Mouse (Mus musculus): Measurements from ENCODE around the gene Ankrd40. TPM values are rescaled to one million over a fixed set of nuclear protein-coding genes. Genes with fewer than 3 reads are reported as not detected.

Gene Ankrd40
- total RNA-seq, 1 experiment from 2014 or later, result 70.8 TPM

DNA sequence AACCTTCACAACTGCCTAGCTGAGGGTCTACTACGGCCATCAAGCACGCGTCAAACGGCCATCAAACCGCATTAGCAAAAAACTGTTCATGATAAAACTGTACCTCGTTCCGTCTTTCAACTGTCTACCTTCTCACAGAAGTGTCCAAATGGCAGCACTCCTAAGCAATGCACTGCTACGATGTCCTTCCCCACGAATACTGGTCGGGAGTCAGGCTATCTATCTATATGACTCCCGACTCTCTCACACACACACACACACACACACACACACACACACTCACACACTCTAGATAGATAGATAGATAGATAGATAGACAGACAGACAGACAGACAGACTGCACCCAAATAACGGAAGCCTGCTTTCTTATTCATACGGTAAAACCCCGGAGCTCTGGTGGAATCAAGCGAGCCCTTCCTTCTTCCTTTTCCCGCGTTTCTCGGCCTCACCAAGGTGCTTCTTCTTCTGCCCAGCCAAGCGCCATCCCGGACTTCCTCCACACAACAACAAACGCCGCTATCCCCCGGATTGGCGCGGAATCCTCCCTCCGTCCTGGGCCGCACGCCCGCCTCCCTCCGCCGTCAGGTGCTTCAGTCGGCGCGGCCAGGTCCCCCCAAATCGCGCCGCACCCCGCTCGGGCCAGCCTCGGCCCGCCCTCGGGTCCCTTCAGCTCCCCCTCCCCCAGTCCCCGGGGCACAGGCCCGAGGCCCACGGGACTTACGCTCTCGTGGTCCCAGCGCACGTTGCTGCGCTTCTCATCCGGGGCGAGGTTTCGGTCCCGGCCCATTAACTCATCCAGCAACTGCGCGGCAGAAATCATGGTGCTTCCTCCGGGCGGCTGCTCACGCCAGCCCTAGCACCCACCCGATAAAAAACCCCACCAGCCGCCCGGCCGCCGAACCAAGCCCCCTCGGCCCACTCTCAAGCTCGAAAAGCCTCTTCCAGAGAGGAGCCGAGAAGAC, 6.6 kb upstream of the Ankrd40 start:
- ATAC-seq (replicated peaks in 1 of 2; ENCODE audit: insufficient read depth in 1 of 2, low FRiP score in 2 of 2, low TSS enrichment in 1 of 2, low read depth in 1 of 2, poor library complexity in 2 of 2, severe bottlenecking in 2 of 2), result peak in 1 of 2 experiments; percentile 70; a peak in 2 of 4 replicates

DNA sequence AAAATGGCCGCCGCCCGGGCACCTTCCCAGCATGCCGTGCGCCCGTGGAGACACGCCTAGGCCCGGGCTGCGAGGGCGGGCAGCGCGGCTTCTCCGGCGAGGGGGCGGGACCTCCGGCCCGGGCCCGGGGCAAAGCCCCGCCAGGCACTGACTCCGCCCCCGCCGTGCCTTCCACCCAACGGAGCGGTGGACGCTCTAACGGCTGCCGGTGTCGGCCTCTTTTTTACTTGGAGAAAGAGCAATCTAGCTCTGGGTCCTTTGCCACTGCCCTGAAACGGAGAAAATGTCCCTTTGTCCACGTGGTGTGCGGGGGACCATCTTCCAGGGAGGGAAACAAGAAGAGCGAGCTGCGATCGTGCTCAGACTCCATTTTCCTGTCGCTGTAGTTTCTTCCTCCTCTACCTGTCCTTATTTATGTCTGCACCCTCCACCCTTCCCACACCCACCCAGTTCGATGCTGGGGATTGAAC, 5.8 kb upstream of the Ankrd40 start, which contains the start of gene Luc7l3:
Luc7l3 (minus strand) TSS at position 58 of the 470 bp plus-strand sequence.
- peak; percentile 83 to 94 for ATAC-seq (replicated peaks in 1 of 2; ENCODE audit: insufficient read depth in 1 of 2, low FRiP score in 2 of 2, low TSS enrichment in 1 of 2, low read depth in 1 of 2, poor library complexity in 2 of 2, severe bottlenecking in 2 of 2)

DNA sequence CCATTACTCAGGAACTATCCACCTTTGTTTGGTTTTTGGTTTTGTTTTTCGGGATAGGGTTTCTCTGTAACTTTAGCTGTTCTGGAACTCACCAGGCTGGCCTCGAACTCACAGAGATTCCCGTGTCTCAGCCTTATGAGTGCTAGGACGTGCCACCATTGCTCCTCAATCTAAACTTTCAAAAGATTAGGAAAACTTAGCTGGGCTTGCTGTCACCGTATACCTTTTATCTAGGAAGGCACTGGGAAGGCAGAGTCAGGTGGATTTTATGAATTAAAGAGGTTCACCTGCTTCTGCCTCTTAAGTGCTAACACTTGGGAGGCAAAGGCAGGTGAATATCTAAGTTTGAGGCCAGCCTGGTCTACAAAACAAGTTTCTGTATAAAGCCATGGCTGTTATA, 5.2 kb upstream of the Ankrd40 start:
- ATAC-seq (replicated peaks in 1 of 2; ENCODE audit: insufficient read depth in 1 of 2, low FRiP score in 2 of 2, low TSS enrichment in 1 of 2, low read depth in 1 of 2, poor library complexity in 2 of 2, severe bottlenecking in 2 of 2), result no peak

DNA sequence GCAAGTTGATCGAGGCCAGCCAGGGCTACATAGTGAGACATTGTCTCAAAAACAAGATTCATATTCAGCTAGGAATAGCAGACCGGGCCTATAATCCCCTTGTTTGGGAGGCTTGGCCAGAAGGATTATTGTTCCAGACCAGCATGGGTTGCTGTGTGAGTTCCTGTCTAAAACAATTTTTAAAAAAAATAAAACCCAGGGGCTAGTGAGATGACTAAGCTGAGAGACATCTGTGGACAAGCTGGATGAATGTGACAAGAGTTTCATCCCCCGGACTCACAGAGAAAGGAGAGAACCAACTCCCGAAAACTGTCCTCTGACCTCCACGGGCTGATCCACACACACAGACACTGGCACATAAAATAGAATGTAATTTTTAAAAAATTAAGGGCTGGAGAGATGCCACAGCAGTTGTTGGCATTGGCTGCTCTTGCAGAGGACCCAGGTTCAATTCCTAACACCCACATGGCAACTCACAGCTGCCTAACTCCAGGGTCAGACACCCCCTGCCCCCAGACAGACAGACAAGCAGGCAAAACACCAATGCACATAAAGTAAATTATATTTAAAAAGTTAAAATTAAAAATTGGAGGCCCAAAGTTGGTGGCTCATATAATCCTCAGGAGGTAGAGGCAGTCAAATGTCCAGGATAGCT, 4.4 kb upstream of the Ankrd40 start:
- no peak for ATAC-seq (replicated peaks in 1 of 2; ENCODE audit: insufficient read depth in 1 of 2, low FRiP score in 2 of 2, low TSS enrichment in 1 of 2, low read depth in 1 of 2, poor library complexity in 2 of 2, severe bottlenecking in 2 of 2)

DNA sequence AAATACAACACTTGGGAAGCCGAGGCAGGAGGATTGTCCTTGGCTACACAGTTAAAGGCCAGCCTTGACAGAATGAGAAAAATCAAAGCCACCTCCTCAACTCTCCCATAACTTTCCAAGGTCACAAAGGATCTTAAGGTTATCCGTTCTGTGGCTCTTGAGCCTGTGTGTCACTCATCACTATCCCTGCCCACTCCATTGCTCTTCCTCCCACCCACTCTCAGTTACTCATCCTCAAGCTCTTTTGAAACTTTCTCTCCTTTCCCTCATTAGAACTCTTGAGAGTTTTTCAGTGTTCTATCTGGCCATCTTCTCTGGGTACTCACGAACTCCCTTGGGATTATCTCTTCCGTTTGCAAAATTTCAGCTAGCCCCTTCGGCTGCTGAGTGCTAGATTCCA, 3.2 kb upstream of the Ankrd40 start:
- no peak for ATAC-seq (replicated peaks in 1 of 2; ENCODE audit: insufficient read depth in 1 of 2, low FRiP score in 2 of 2, low TSS enrichment in 1 of 2, low read depth in 1 of 2, poor library complexity in 2 of 2, severe bottlenecking in 2 of 2)

DNA sequence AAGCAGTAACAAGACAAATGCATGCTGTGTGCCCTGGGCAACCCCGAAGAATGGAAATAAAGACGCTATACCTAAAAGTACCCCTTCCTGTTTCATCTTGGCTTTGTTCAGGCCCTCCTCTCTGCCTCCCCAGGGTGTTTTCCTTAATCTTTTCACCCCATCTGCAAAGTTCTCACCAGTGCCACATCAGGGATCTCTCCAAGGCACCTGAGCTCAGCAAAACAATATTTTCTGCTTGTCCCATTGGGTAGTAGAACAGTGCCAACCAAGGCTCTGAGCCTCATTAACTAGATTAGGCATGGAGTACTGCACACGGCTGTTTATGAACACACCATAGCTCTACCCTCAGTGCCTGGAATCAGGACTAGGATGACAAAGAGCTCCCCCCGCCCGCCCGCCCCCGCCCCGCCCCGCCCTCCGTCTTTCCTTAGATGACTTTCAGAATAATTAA, 815 bp upstream of the Ankrd40 start:
- ATAC-seq (replicated peaks in 1 of 2; ENCODE audit: insufficient read depth in 1 of 2, low FRiP score in 2 of 2, low TSS enrichment in 1 of 2, low read depth in 1 of 2, poor library complexity in 2 of 2, severe bottlenecking in 2 of 2), result no peak

DNA sequence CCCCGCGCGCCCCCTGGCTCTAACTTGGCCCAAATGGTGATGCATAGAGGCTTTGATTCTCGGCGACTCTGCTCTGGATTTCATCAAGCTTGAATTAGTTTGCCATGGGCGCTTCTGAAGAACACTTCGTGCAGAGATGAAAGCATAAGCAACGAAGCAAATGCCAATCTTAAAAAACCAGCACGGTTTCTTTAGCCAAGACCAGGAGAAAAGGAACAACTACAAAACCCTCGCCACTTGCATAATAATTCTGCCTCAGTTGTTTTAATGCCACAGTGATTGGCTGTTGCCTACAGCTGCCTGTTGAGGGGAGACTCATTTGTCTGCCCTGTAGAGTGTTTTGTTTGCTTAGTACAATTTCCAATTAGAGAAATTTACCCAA, 834 bp downstream of the Ankrd40 start:
- no peak for ATAC-seq (replicated peaks in 1 of 2; ENCODE audit: insufficient read depth in 1 of 2, low FRiP score in 2 of 2, low TSS enrichment in 1 of 2, low read depth in 1 of 2, poor library complexity in 2 of 2, severe bottlenecking in 2 of 2)

DNA sequence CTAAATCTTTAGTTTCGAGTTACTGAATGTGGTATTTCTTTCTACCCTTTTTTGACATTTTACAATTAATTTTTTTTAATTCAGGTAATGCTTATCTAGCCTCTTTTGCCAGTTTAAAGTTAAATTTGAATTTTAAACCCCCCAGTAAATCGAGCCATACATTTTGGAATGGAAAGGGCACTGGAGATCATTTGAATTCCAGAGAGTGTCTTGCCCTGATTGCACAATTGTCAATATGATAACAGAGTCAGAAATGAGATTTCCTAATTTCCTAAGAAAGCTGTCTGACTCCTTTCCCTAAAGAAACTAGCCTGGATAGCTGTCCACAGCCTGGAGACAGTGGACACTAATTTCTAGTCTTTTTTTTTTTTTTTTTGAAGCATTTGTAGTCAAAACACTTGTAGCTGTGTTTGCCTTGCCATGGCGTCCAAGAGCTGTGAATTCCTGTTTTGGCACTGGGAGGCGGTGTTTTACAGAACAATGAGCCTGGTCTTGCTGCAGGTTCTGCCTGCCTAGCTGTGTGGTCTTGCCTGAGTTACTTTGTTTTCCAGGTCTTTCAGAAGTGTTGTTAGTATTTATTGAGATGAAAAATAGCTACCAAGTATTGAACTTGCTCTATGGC, 1.6 kb downstream of the Ankrd40 start:
- ATAC-seq (replicated peaks in 1 of 2; ENCODE audit: insufficient read depth in 1 of 2, low FRiP score in 2 of 2, low TSS enrichment in 1 of 2, low read depth in 1 of 2, poor library complexity in 2 of 2, severe bottlenecking in 2 of 2), result no peak

DNA sequence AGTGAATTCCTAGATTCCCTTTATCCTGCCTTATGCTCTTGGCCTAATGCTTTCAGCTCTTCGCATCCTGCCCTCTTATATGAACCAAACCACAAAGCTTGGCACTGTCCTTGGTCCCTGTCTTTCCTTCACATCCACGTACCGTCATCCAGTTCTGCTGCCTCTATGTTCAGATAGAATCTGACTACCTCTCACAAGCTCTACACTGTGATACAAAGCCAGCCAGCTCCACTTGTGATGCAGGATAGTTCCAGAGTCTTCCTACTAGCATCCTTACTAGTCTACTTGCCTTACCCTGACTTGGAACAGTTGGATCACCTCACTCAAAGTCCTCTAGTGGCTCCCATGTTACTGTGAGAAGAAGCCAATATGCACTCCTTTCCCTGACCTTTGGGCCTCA, 2.4 kb downstream of the Ankrd40 start:
- ATAC-seq (replicated peaks in 1 of 2; ENCODE audit: insufficient read depth in 1 of 2, low FRiP score in 2 of 2, low TSS enrichment in 1 of 2, low read depth in 1 of 2, poor library complexity in 2 of 2, severe bottlenecking in 2 of 2), result no peak

DNA sequence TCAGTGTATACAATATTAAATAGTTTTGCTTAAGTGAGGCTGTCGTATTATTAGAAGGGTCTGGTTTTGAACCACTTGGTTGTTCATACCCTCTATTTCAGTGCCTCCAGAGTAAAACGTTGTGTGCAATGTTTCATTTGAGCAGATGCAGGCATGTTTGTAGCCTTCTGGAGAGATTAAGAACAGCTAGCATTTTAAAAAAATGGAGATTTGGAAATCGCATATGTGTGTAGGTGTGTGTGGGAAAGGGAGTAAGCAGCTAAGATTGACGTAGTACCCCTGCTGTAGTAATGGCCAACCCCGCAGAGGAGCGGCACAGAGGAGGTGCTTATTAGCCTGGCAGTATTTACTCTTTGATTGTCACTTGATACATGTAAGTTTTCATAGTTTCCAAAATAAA, 4.9 kb downstream of the Ankrd40 start:
- ATAC-seq (replicated peaks in 1 of 2; ENCODE audit: insufficient read depth in 1 of 2, low FRiP score in 2 of 2, low TSS enrichment in 1 of 2, low read depth in 1 of 2, poor library complexity in 2 of 2, severe bottlenecking in 2 of 2), result no peak

DNA sequence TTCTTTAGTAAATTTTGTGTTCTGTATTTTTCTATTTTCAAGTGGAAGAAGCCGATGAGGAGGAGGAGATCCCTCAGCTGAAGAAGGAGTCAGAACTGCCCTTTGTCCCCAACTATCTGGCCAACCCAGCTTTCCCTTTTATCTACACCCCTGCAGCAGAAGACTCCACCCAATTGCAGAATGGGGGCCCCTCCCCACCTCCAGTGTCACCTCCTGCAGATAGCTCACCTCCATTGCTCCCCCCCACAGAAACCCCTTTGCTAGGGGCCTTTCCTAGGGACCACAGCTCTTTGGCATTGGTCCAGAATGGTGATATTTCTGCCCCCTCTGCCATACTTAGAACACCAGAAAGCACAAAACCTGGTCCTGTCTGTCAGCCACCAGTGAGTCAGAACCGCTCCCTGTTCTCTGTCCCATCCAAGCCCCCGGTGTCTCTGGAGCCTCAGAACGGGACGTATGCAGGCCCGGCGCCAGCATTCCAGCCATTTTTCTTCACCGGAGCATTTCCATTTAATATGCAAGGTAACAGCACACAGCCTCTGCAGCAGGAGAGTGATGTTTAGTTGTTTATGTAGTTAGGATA, 6.7 kb downstream of the Ankrd40 start:
- ATAC-seq (replicated peaks in 1 of 2; ENCODE audit: insufficient read depth in 1 of 2, low FRiP score in 2 of 2, low TSS enrichment in 1 of 2, low read depth in 1 of 2, poor library complexity in 2 of 2, severe bottlenecking in 2 of 2), result no peak

DNA sequence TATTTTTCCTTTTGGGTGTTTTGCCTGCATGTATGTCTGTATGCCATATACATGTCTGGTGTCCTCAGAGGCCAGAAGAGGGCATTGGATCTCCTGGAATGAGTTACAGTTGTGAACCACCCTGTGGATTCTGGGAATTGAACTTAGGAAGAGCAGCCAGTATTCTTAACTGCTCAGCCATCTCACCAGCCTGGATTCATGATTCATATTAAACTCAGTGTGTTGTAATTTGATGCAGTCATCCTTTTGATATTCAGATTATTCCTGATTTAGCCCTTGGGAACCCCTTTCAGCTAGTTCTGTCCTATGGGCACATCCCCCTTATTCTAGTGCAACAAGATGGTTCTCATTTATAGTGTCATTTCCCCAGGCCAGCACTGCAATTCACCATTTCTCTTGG, 8.8 kb downstream of the Ankrd40 start:
- ATAC-seq (replicated peaks in 1 of 2; ENCODE audit: insufficient read depth in 1 of 2, low FRiP score in 2 of 2, low TSS enrichment in 1 of 2, low read depth in 1 of 2, poor library complexity in 2 of 2, severe bottlenecking in 2 of 2), result no peak

DNA sequence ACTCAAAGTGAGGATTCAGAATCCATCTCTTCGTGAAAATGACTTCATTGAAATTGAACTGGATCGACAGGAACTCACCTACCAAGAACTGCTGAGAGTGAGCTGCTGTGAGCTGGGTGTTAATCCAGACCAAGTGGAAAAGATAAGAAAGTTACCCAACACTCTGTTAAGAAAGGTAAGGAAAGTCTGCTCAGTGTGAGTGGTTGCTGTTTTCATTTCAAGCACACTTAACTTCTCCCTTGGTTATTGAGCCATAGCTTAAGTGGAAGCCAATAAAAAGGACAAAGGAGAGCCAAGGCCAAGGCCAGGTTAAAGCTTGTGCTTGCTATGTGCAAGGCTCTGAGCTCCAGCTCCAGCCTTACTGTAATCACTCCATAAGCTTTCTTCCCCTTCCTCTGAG, 10.5 kb downstream of the Ankrd40 start:
- no peak for ATAC-seq (replicated peaks in 1 of 2; ENCODE audit: insufficient read depth in 1 of 2, low FRiP score in 2 of 2, low TSS enrichment in 1 of 2, low read depth in 1 of 2, poor library complexity in 2 of 2, severe bottlenecking in 2 of 2)

DNA sequence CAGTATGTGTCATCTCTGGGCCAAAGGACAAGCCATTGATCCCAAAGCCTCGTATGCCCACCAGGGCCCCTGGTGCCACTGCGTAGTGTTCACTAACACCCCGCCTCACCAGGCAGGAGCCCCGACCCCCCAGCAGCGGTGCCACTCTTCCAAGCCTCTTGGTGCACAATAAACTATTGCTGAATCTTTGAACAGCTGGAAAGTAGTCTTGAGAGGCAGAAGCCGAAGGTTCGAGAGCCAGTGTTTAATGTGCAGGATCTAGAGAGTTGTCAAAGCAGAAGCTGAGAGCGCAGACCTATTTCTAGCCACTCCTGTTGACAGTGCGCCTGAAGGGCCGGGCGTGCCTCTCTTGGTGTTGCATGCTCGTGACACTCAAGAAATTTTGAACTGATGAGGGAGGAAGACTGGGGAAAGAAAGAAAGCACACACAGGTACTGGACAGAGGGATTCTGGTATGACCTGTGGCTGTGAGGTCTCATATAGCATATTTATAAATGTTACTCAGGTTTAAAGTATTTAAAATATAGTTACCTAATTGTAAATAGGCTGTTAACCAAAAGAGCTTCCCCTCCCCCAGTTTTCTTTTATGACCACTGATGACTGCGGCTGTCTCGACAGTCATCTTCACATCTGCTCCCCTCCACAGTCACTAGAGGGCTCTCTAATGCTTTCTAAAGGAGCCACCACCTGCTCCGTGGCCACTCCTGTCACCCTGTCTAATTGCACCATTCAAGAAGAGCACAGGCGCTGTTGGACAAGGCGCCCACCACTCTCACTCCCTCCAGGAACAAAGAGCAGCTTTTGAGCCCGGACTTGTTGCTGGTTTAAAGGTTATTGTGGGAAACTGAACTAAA, 12.2 kb downstream of the Ankrd40 start:
- ATAC-seq (replicated peaks in 1 of 2; ENCODE audit: insufficient read depth in 1 of 2, low FRiP score in 2 of 2, low TSS enrichment in 1 of 2, low read depth in 1 of 2, poor library complexity in 2 of 2, severe bottlenecking in 2 of 2), result peak; percentile 88 to 92

DNA sequence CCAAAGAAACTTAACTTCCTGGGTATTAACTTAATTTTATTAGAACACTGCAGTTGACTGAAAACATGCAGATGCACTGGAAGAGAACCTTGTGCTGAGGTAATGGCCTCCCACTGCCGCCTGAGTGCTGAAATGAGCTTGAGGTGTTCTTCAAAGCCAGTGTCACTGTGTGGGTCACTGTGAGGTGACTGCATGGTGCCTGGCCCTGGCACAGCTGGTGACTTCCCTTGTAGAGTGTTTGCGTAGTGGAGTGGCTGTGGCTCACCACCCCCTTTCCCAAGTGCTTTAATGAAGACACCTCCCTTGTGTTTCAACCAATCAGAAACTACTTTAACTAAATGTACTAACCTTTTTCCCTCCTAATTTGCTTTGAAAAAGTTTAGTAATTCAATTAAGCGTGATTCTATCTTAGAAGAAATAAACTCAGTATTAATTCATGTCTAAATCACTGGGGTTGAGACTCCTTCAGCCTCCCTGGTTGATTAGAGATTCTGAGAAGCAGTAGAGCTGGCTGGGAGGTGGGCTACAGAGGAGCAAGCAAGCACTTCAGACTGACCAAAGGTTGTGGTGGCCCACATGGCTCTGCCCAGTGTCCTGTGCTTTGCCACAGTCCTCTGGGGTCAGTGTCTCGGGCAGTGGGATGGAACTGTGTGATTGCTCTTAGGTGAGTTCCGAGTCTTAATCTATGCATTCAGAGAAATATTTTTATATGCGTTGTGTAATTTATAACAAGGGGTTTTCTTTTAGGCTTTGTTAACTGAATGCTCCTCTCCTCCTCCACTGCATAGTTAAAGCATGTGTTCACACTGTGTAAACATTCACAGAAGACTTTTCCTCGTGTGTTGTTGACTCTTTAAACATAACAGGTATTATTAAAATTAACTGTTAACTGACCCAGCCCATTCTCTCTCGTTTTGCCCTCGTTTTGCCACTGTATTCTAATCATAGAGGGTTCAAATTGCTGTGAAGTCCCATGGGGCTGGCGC, 13.4 kb downstream of the Ankrd40 start:
- ATAC-seq (replicated peaks in 1 of 2; ENCODE audit: insufficient read depth in 1 of 2, low FRiP score in 2 of 2, low TSS enrichment in 1 of 2, low read depth in 1 of 2, poor library complexity in 2 of 2, severe bottlenecking in 2 of 2), result no peak
